Mouse (Mus musculus) forebrain, postnatal 0 days (tissue): ENCODE results near the gene Zfp473. TPM values are rescaled to one million over a fixed set of nuclear protein-coding genes. Genes with fewer than 3 reads are reported as not detected.
A peak's percentile ranks its signal among the peaks of the same experiment; 100 is the strongest.

ENCODE experiments used
- ATAC-seq: fragments of 200-750 bp; cut with Nextera tagmentation; 2 replicates; pipeline ENCODE4 v1.8.0; 2017; ENCODE audit warnings: mild to moderate bottlenecking, moderate library complexity
- DNase-seq: peaks from one replicate; pipeline ENCODE4 v3.0.0-alpha.2; 2015
- H3K27ac ChIP-seq: fragments of 300-500 bp; sonication (generic); 2 replicates; pipeline ENCODE4 v1.5.1; 2014; ENCODE audit warnings: low read depth, mild to moderate bottlenecking, antibody characterized with exemption, low read length, moderate library complexity, mixed read lengths
- H3K27me3 ChIP-seq: fragments of 300-500 bp; sonication (generic); 2 replicates; pipeline ENCODE4 v1.6.1; 2014; ENCODE audit warnings: mild to moderate bottlenecking, low read length, mixed read lengths; ENCODE audit not compliant: insufficient read depth
- H3K36me3 ChIP-seq: fragments of 300-500 bp; sonication (generic); 2 replicates; pipeline ENCODE4 v1.6.1; 2014; ENCODE audit warnings: mild to moderate bottlenecking, moderate library complexity; ENCODE audit not compliant: insufficient read depth
- H3K4me1 ChIP-seq: fragments of 300-500 bp; sonication (generic); 2 replicates; pipeline ENCODE4 v1.6.1; 2014; ENCODE audit warnings: antibody characterized with exemption; ENCODE audit not compliant: insufficient read depth
- H3K4me2 ChIP-seq: fragments of 300-500 bp; sonication (generic); 2 replicates; pipeline ENCODE4 v1.6.1; 2014; ENCODE audit warnings: low read depth, mild to moderate bottlenecking, moderate library complexity
- H3K4me3 ChIP-seq: fragments of 300-500 bp; sonication (generic); 2 replicates; pipeline ENCODE4 v1.5.1; 2014; ENCODE audit warnings: low read depth, low read length, mixed read lengths
- H3K9ac ChIP-seq: fragments of 300-500 bp; sonication (generic); 2 replicates; pipeline ENCODE4 v1.6.1; 2014; ENCODE audit warnings: mild to moderate bottlenecking
- H3K9me3 ChIP-seq: fragments of 300-500 bp; sonication (generic); 2 replicates; pipeline ENCODE4 v1.6.1; 2016; ENCODE audit warnings: low read length
- CTCF ChIP-seq: sonication (generic); IDR thresholded peaks from 2 replicates; pipeline ENCODE4 v1.5.1; 2016; ENCODE audit warnings: antibody characterized with exemption, control low read depth, low read depth
- WGBS: fragments of 180-500 bp; shearing (Covaris S2); extraction: QIAGEN DNeasy Blood & Tissue Kit; methylation state at CpG from one replicate; pipeline ENCODE4 v1.1.7; 2014; 5-methylcytosine and 5-hydroxymethylcytosine counted together
- polyA plus RNA-seq: library from polyadenylated mRNA; unstranded; fragments of >200 nt; fragmentation: Nextera tagmentation; extraction: Ambion mirVana; gene quantifications from 2 replicates; pipeline ENCODE4 v1.2.1, GENCODE M21; 2015
- total RNA-seq: library from RNA; depleted of rRNA; stranded (reverse); fragments of >200 nt; gene quantifications from 2 replicates; pipeline ENCODE4 v1.2.3, GENCODE M21; 2014

Gene Zfp473
- total and polyA plus RNA-seq, 2 experiments from 2014 or later: 0.41 to 2.0 TPM

DNA sequence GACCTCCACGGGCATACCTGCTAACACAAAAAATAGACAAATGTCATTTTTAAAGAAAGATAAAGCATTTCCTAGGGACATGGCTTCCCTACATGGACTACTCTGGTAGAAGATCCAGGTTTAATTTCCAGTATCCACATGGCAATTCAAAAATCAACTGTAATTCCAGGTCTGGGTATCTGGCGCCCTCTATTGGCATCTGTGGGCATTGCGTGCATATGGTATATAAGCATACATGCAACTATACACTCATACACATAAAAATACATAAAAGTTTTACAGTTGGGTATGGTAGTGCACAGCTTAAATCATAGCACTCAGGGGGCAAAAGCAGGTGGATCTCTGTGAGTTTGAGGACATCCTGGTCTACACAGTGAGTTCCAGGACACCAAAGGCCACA, 46.5 kb downstream of the Zfp473 start:
- H3K4me3 ChIP-seq: no peak overlapping the region
- H3K27ac ChIP-seq: no peak overlapping the region
- H3K27me3 ChIP-seq: no peaks in the 10 kb centered on the region
- no peaks in the 10 kb centered on the region for H3K9me3 ChIP-seq
- H3K9ac ChIP-seq: no peak overlapping the region
- H3K36me3 ChIP-seq: no peaks in the 10 kb centered on the region
- DNase-seq (peak; percentile 58), ATAC-seq (no peak)
- H3K4me2 ChIP-seq: no peak overlapping the region
- H3K4me1 ChIP-seq: no peaks in the 10 kb centered on the region
- 58% methylated on average over 3 of the region's 3 CpGs for WGBS
- peak; percentile 69 for TF ChIP-seq CTCF

- no peak overlapping the region for H3K9ac ChIP-seq
- H3K27ac ChIP-seq: no peak overlapping the region
- 80% methylated on average over 8 of the region's 8 CpGs for WGBS
- no peaks in the 10 kb centered on the region for H3K9me3 ChIP-seq
- DNase-seq (no peak), ATAC-seq (no peak)
- H3K36me3 ChIP-seq: no peaks in the 10 kb centered on the region
- H3K4me1 ChIP-seq: no peaks in the 10 kb centered on the region
- H3K4me3 ChIP-seq: no peak overlapping the region
- no peak for TF ChIP-seq CTCF
- H3K27me3 ChIP-seq: no peaks in the 10 kb centered on the region
- H3K4me2 ChIP-seq: no peak overlapping the region
Observed at GRCm38 (mm10) chr7:44702985-44703384, 47.9 kb downstream of the Zfp473 start.

GRCm38 (mm10) chr7:44701921-44702320, 48.9 kb downstream of the Zfp473 start:
- no peaks in the 10 kb centered on the region for H3K9me3 ChIP-seq
- ATAC-seq (peak; percentile 83), DNase-seq (peak; percentile 47)
- H3K27ac ChIP-seq: no peak overlapping the region
- H3K4me1 ChIP-seq: no peaks in the 10 kb centered on the region
- H3K4me3 ChIP-seq: no peak overlapping the region
- H3K4me2 ChIP-seq: no peak overlapping the region
- peak; percentile 73 for TF ChIP-seq CTCF
- WGBS: 7% methylated on average over 6 of the region's 6 CpGs
- no peaks in the 10 kb centered on the region for H3K27me3 ChIP-seq
- no peaks in the 10 kb centered on the region for H3K36me3 ChIP-seq
- no peak overlapping the region for H3K9ac ChIP-seq

DNA sequence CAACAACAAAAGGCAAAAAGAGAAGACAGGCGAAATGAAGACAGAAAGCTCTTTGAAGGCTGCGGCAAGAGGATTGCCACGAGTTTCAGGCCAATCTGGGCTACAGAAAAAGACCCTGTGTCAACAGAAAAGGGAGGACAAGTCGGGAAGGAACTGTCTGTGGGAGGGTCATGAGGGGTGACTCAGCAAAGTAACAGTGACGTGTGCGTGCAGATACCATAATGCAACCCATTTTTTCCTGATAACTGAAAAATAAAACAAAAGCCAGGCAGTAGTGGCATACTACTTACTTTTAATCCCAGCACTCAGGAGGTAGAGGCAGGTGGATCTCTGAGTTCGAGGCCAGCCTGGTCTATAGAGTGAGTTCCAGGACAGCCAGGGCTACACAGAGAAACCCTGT, 52.9 kb downstream of the Zfp473 start:
- no peak overlapping the region for H3K4me3 ChIP-seq
- DNase-seq (no peak), ATAC-seq (no peak)
- H3K27me3 ChIP-seq: no peaks in the 10 kb centered on the region
- no peak overlapping the region for H3K4me2 ChIP-seq
- H3K27ac ChIP-seq: no peak overlapping the region
- WGBS: 66% methylated on average over 7 of the region's 7 CpGs
- no peaks in the 10 kb centered on the region for H3K36me3 ChIP-seq
- no peaks in the 10 kb centered on the region for H3K4me1 ChIP-seq
- no peaks in the 10 kb centered on the region for H3K9me3 ChIP-seq
- TF ChIP-seq CTCF: no peak
- no peak overlapping the region for H3K9ac ChIP-seq

DNA sequence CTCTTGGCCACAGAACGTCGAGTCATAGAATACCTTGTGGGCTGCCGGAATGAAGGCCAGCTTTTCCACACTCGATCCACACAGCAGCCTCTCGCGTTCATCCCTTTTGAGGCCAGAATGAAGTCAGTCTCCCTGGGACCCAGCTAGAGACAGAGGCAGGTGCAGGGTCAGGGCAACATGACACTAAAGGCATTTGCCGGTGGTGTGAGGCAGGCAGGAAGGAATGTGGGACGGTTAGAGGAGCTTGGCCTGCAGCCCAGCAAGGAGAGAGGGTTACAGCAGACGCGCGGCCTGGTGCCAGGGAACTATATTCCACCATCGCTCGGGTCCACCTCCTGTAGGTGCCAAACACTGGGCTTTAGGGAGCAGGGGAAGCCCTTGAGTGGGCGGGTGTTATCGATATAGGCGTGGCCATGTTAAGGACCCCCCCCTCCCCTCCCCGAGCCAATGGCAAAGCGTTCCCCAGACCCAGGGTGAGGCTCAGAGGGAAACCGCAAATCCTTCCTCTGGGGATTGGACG, 53.6 kb downstream of the Zfp473 start:
- no peak overlapping the region for H3K4me2 ChIP-seq
- H3K9me3 ChIP-seq: no peaks in the 10 kb centered on the region
- no peak overlapping the region for H3K9ac ChIP-seq
- H3K4me3 ChIP-seq: no peak overlapping the region
- no peak overlapping the region for H3K27ac ChIP-seq
- ATAC-seq (no peak), DNase-seq (no peak)
- 10% methylated on average over 20 of the region's 20 CpGs for WGBS
- H3K36me3 ChIP-seq: no peaks in the 10 kb centered on the region
- TF ChIP-seq CTCF: no peak
- no peaks in the 10 kb centered on the region for H3K27me3 ChIP-seq
- no peaks in the 10 kb centered on the region for H3K4me1 ChIP-seq

GRCm38 (mm10) chr7:44695223-44695622, 55.6 kb downstream of the Zfp473 start:
- no peaks in the 10 kb centered on the region for H3K27me3 ChIP-seq
- H3K36me3 ChIP-seq: no peaks in the 10 kb centered on the region
- H3K4me3 ChIP-seq: no peak overlapping the region
- H3K27ac ChIP-seq: no peak overlapping the region
- no peak overlapping the region for H3K4me2 ChIP-seq
- H3K9me3 ChIP-seq: no peaks in the 10 kb centered on the region
- DNase-seq: no peak
- no peak overlapping the region for H3K9ac ChIP-seq
- no peak for ATAC-seq
- 90% methylated on average over 4 of the region's 4 CpGs for WGBS
- TF ChIP-seq CTCF: no peak
- H3K4me1 ChIP-seq: no peaks in the 10 kb centered on the region

- Histone ChIP-seq H3K4me2 (no peak overlapping the region), H3K9me3 (no peaks in the 10 kb centered on the region), H3K4me3 (no peak overlapping the region), H3K27me3 (no peaks in the 10 kb centered on the region), H3K4me1 (no peaks in the 10 kb centered on the region), H3K36me3 (no peaks in the 10 kb centered on the region), H3K27ac (no peak overlapping the region), H3K9ac (no peak overlapping the region)
- TF ChIP-seq CTCF: no peak
- ATAC-seq: no peak
- DNase-seq: no peak
- 77% methylated on average over 10 of the region's 10 CpGs for WGBS
Observed at GRCm38 (mm10) chr7:44693427-44694175, 57.2 kb downstream of the Zfp473 start.
